ENCODE assay signal across 10 mouse cellular contexts in the genomic region with DNA sequence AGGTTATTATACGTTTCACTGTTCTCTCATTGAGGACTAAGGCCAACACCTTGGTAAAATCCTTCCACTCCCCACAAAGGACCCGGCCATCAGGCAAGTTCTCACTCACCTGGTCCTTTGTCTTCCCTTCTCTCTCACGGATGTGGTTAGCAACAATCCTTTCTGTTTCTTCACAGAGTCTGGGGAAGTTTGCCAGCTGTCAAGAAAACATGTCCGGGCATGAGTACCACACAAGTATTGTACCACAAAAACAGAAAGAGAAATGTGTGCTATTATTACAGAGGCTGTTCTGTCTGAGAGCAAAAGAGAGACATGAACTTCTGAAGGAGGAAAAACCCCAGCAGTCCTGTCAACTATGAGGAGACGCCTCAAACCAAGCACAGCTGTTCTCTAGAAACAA.
DNase-seq lines count a peak whose midpoint lies in the region; ATAC-seq and TF ChIP-seq lines count a peak whose summit lies in the region.
"Had no signal": no experiment of that assay in that cellular context is flagged by ENCODE, and none has a peak within 500 bp of the region (broad histone marks: within the 10 kb centered on the region; RNA-seq: fewer than 3 reads in every experiment).

No protein-coding gene starts in this region.

- H3K4me3 ChIP-seq in lung, embryonic 14.5 days (ENCODE audit: low read depth, low read length): no peak overlapping the region
- no peak overlapping the region for H3K4me3 ChIP-seq in lung, adult 2 months (replicated peaks; ENCODE audit: extremely low read depth, low read depth, low read length)
- H3K4me3 ChIP-seq in forebrain, embryonic 16.5 days (replicated peaks; ENCODE audit: low read length): no peak overlapping the region
- H3K4me3 ChIP-seq: heart, embryonic 12.5 days; midbrain, embryonic 15.5 days had no signal

- ATAC-seq in lung, embryonic 14.5 days (ENCODE audit: insufficient read depth): 0 out of 2 replicates have a peak, but pooled peaks have one; percentile 18
- ATAC-seq in forebrain, embryonic 16.5 days: no peak
- ATAC-seq: midbrain, embryonic 15.5 days had no signal

- DNase-seq in lung, embryonic 14.5 days: peak; percentile 45
- DNase-seq in lung, adult 2 months: no peak
- peak; percentile 16 for DNase-seq in R1 (ENCODE audit: low read depth, low spot score)
- DNase-seq in induced T-regulatory cell, adult 2 months (ENCODE audit: low read depth): peak; percentile 25
- peak; percentile 65 for DNase-seq in thymus, postnatal 0 days (ENCODE audit: low spot score)
- no peak for DNase-seq in left cerebral cortex, postnatal 25 days (ENCODE audit: low spot score in 2 of 2)
- no peak for DNase-seq in left cerebral cortex, postnatal 14 days (ENCODE audit: low spot score in 2 of 2)

- H3K9me3 ChIP-seq in lung, embryonic 14.5 days (ENCODE audit: low read depth, low read length): no peaks in the 10 kb centered on the region
- no peaks in the 10 kb centered on the region for H3K9me3 ChIP-seq in forebrain, embryonic 16.5 days (ENCODE audit: control insufficient read depth, low read length)
- H3K9me3 ChIP-seq: heart, embryonic 12.5 days; midbrain, embryonic 15.5 days had no signal

- H3K4me1 ChIP-seq in lung, embryonic 14.5 days (ENCODE audit: insufficient read depth): peaks cover 4% of the 10 kb centered on the region; the same call in 1 of the 2 replicates
- H3K4me1 ChIP-seq in lung, adult 2 months (ENCODE audit: control insufficient read depth, insufficient read depth, low read length): no peaks in the 10 kb centered on the region; the same call in 1 of the 2 replicates
- H3K4me1 ChIP-seq in forebrain, embryonic 16.5 days (replicated peaks; ENCODE audit: control insufficient read depth, insufficient read depth, low read length): peaks cover 15% of the 10 kb centered on the region; the same call in 1 of the 2 replicates
- H3K4me1 ChIP-seq: midbrain, embryonic 15.5 days had no signal

- peak overlapping the region; percentile 16; the same call in 1 of the 2 replicates for H3K27ac ChIP-seq in lung, embryonic 14.5 days (ENCODE audit: low read depth)
- no peak overlapping the region for H3K27ac ChIP-seq in forebrain, embryonic 16.5 days (ENCODE audit: low read length)
- H3K27ac ChIP-seq: midbrain, embryonic 15.5 days had no signal

- 61% methylated on average over 5 of the region's 5 CpGs for WGBS in lung, embryonic 14.5 days
- WGBS in lung, adult 2 months: 58% methylated on average over 5 of the region's 5 CpGs
- WGBS in forebrain, embryonic 16.5 days: 58% methylated on average over 5 of the region's 5 CpGs

- H3K27me3 ChIP-seq in lung, embryonic 14.5 days (ENCODE audit: insufficient read depth, low read length): no peaks in the 10 kb centered on the region
- H3K27me3 ChIP-seq in forebrain, embryonic 16.5 days (replicated peaks; ENCODE audit: control insufficient read depth, insufficient read depth, low read length): no peaks in the 10 kb centered on the region
- H3K27me3 ChIP-seq: heart, embryonic 12.5 days; midbrain, embryonic 15.5 days had no signal

- no peak overlapping the region for H3K4me2 ChIP-seq in lung, embryonic 14.5 days
- H3K4me2 ChIP-seq in forebrain, embryonic 16.5 days (ENCODE audit: low read length): no peak overlapping the region
- H3K4me2 ChIP-seq: heart, embryonic 12.5 days; midbrain, embryonic 15.5 days had no signal

- TF ChIP-seq POLR2A in lung, adult 2 months (IDR thresholded peaks at IDR 0.05; ENCODE audit: borderline replicate concordance, extremely low read depth, low read depth, low read length): no peak

- no peak for TF ChIP-seq CTCF in lung, embryonic 14.5 days (IDR thresholded peaks at IDR 0.05; ENCODE audit: low read depth)
- no peak for TF ChIP-seq CTCF in lung, adult 2 months (IDR thresholded peaks at IDR 0.05; ENCODE audit: insufficient read depth, low read length)

- H3K9ac ChIP-seq in lung, embryonic 14.5 days: no peak overlapping the region
- no peak overlapping the region for H3K9ac ChIP-seq in forebrain, embryonic 16.5 days (replicated peaks; ENCODE audit: low read depth, low read length)
- H3K9ac ChIP-seq: heart, embryonic 12.5 days; midbrain, embryonic 15.5 days had no signal

- intact Hi-C loops in left cerebral cortex, postnatal 25 days (cut with DNase I): no loop called here
- intact Hi-C loops in left cerebral cortex, postnatal 14 days (cut with DNase I): no loop called here

- H3K36me3 ChIP-seq in lung, embryonic 14.5 days (ENCODE audit: insufficient read depth): no peaks in the 10 kb centered on the region
- no peaks in the 10 kb centered on the region for H3K36me3 ChIP-seq in forebrain, embryonic 16.5 days (ENCODE audit: control insufficient read depth, insufficient read depth)
- H3K36me3 ChIP-seq: heart, embryonic 12.5 days; midbrain, embryonic 15.5 days had no signal

Comparison
In these comparisons a context has a peak if more than half of its experiments do, and no peak if none do; other contexts are left out.
1. DNase-seq: peak in lung, embryonic 14.5 days (single experiment), R1 (single experiment), induced T-regulatory cell, adult 2 months (single experiment) and thymus, postnatal 0 days (single experiment); none in lung, adult 2 months (single experiment), left cerebral cortex, postnatal 25 days (0 of 2) and left cerebral cortex, postnatal 14 days (0 of 2).